Mouse (Mus musculus) lung, embryonic 15.5 days (tissue): ENCODE data around the gene Kif27. TPM values are rescaled to one million over a fixed set of nuclear protein-coding genes. Genes with fewer than 3 reads are reported as not detected.

Source experiments
- ATAC-seq: fragments of 200-750 bp; cut with Nextera tagmentation; 2 replicates; pipeline ENCODE4 v1.8.0; 2017; ENCODE audit warnings: moderate number of reproducible peaks, borderline replicate concordance; ENCODE audit not compliant: low FRiP score, low TSS enrichment; ENCODE audit errors: extremely low read depth
- H3K27ac ChIP-seq: fragments of 300-500 bp; sonication (generic); 2 replicates; pipeline ENCODE4 v1.5.1; 2015; ENCODE audit warnings: moderate library complexity, mild to moderate bottlenecking, inconsistent platforms
- H3K27me3 ChIP-seq: fragments of 300-500 bp; sonication (generic); 2 replicates; pipeline ENCODE4 v1.6.1; 2015; ENCODE audit warnings: inconsistent platforms
- H3K36me3 ChIP-seq: fragments of 300-500 bp; sonication (generic); 2 replicates; pipeline ENCODE4 v1.6.1; 2015; ENCODE audit warnings: inconsistent platforms
- H3K4me1 ChIP-seq: fragments of 300-500 bp; sonication (generic); 2 replicates; pipeline ENCODE4 v1.6.1; 2015; ENCODE audit warnings: inconsistent platforms
- H3K4me2 ChIP-seq: fragments of 300-500 bp; sonication (generic); 2 replicates; pipeline ENCODE4 v1.6.1; 2015; ENCODE audit warnings: inconsistent platforms, mild to moderate bottlenecking, moderate library complexity
- H3K4me3 ChIP-seq: fragments of 300-500 bp; sonication (generic); 2 replicates; pipeline ENCODE4 v1.5.1; 2015; ENCODE audit warnings: mild to moderate bottlenecking, inconsistent platforms
- H3K9ac ChIP-seq: fragments of 300-500 bp; sonication (generic); 2 replicates; pipeline ENCODE4 v1.6.1; 2015; ENCODE audit warnings: inconsistent platforms
- H3K9me3 ChIP-seq: fragments of 300-500 bp; sonication (generic); 2 replicates; pipeline ENCODE4 v1.6.1; 2016; ENCODE audit warnings: inconsistent platforms
- WGBS: fragments of 180-500 bp; shearing (Covaris S2); methylation state at CpG from one replicate; pipeline ENCODE4 v1.1.7; 2015; 5-methylcytosine and 5-hydroxymethylcytosine counted together
- polyA plus RNA-seq: library from polyadenylated mRNA; unstranded; fragments of >200 nt; fragmentation: Nextera tagmentation; extraction: Ambion mirVana; gene quantifications from 2 replicates; pipeline ENCODE4 v1.2.1, GENCODE M21; 2015

The Kif27 gene
- polyA plus RNA-seq, 1 experiment from 2014 or later, result 0.75 TPM

DNA sequence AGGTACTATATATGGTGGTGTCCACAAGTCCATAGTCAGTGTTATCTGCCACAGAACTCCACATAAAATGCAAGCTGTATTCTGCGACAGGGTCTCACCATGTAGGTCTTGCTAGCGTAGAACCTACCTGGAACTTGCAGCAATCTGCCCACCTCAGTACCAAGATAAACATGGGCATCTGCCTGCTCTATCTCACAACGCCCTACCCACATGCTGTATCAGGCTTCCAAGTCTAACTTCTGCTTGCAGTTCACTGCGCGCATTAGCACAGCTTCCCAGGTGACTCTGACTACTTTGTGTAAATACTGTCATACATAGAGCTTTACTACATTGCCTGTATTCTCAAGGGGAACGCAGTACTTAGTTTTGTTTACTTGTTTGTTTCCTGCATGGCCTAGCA, 57.0 kb downstream of the Kif27 start:
- Histone ChIP-seq H3K4me1 (no peaks in the 10 kb centered on the region), H3K4me3 (no peak overlapping the region), H3K9ac (no peak overlapping the region), H3K27ac (no peak overlapping the region), H3K36me3 (no peaks in the 10 kb centered on the region), H3K27me3 (no peaks in the 10 kb centered on the region), H3K4me2 (no peak overlapping the region), H3K9me3 (no peaks in the 10 kb centered on the region)
- 87% methylated on average over 6 of the region's 6 CpGs for WGBS
- no peak for ATAC-seq

GRCm38 (mm10) chr13:58298756-58299155, 60.2 kb downstream of the Kif27 start:
- H3K4me1 ChIP-seq, result no peaks in the 10 kb centered on the region
- no peak overlapping the region for H3K4me3 ChIP-seq
- no peak for ATAC-seq
- H3K27ac ChIP-seq, result no peak overlapping the region
- no peaks in the 10 kb centered on the region for H3K36me3 ChIP-seq
- no peak overlapping the region for H3K9ac ChIP-seq
- H3K4me2 ChIP-seq, result no peak overlapping the region
- WGBS, result 88% methylated on average over 3 of the region's 3 CpGs
- no peaks in the 10 kb centered on the region for H3K9me3 ChIP-seq
- H3K27me3 ChIP-seq, result no peaks in the 10 kb centered on the region

DNA sequence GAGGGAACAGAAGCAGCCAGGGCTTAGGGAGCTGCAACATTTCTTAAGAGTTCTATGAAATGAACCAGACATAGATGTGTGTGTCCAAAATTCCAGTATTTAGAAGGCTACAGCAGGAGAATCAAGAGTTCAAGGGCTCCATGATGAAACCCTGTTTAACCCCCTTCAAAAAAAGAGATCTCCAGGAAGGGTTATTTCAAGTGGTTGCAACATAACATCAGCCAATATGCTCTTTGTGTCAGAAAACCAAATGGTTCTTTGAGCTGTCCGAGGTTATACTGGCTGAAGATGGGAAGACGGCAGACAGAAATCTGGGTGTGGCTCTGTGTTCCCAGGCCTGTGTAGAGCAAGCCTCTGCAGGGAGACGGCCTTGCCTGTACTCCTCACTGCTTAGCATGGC, 63.3 kb downstream of the Kif27 start:
- Histone ChIP-seq H3K4me2 (no peak overlapping the region), H3K27ac (no peak overlapping the region), H3K4me1 (0 out of 2 replicates have a peak, but pooled peaks cover 3% of the 10 kb centered on the region), H3K9ac (no peak overlapping the region), H3K9me3 (no peaks in the 10 kb centered on the region), H3K27me3 (no peaks in the 10 kb centered on the region), H3K4me3 (no peak overlapping the region), H3K36me3 (no peaks in the 10 kb centered on the region)
- 62% methylated on average over 3 of the region's 3 CpGs for WGBS
- no peak for ATAC-seq

- ATAC-seq, result no peak
These were observed 66.1 kb downstream of the Kif27 start for GRCm38 (mm10) chr13:58292811-58293210.

DNA sequence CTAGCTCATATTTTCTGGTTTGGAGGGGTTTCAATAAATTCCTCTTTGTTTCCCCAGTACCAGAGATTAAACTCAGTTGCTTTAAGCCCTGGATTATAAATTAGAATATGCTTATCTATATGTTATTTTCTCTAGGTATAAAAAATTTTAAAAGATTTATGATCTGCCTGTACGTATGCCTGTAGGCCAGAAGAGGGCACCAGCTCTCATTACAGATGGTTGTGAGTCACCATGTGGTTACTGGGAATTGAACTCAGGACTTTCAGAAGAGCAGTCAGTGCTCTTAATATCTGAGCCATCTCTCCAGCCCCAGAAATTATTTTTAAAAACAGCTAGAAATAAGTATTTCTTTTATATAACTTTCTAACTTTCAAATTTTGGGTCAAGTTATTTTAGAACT, 69.6 kb downstream of the Kif27 start:
- 0 out of 2 replicates have a peak, but pooled peaks cover 3% of the 10 kb centered on the region for H3K4me1 ChIP-seq
- no peak overlapping the region for H3K4me2 ChIP-seq
- no peaks in the 10 kb centered on the region for H3K36me3 ChIP-seq
- H3K27ac ChIP-seq, result no peak overlapping the region
- ATAC-seq, result no peak
- WGBS, result 69% methylated on average over 1 of the region's 1 CpGs
- H3K9ac ChIP-seq, result no peak overlapping the region
- no peak overlapping the region for H3K4me3 ChIP-seq
- no peaks in the 10 kb centered on the region for H3K9me3 ChIP-seq
- no peaks in the 10 kb centered on the region for H3K27me3 ChIP-seq

More at GRCm38 (mm10) chr13:58292811-58293210, 66.1 kb downstream of the Kif27 start:
- Histone ChIP-seq H3K4me1 (0 out of 2 replicates have a peak, but pooled peaks cover 3% of the 10 kb centered on the region), H3K4me3 (no peak overlapping the region), H3K36me3 (no peaks in the 10 kb centered on the region), H3K9me3 (no peaks in the 10 kb centered on the region), H3K27me3 (no peaks in the 10 kb centered on the region), H3K9ac (no peak overlapping the region), H3K27ac (no peak overlapping the region), H3K4me2 (no peak overlapping the region)
- whole genome bisulfite sequencing, result 16% methylated on average over 5 of the region's 5 CpGs

- no peaks in the 10 kb centered on the region for H3K9me3 ChIP-seq
- no peaks in the 10 kb centered on the region for H3K36me3 ChIP-seq
- 0 out of 2 replicates have a peak, but pooled peaks cover 2% of the 10 kb centered on the region for H3K4me1 ChIP-seq
- no peak overlapping the region for H3K9ac ChIP-seq
- ATAC-seq, result peak; percentile 49; the same call in 1 of the 2 replicates
- H3K4me3 ChIP-seq, result no peak overlapping the region
- H3K27me3 ChIP-seq, result no peaks in the 10 kb centered on the region
- H3K4me2 ChIP-seq, result no peak overlapping the region
- no peak overlapping the region for H3K27ac ChIP-seq
- WGBS, result 14% methylated on average over 13 of the region's 13 CpGs
These were observed 71.1 kb downstream of the Kif27 start for GRCm38 (mm10) chr13:58287822-58288221.

GRCm38 (mm10) chr13:58283466-58283865, 75.5 kb downstream of the Kif27 start:
- no peaks in the 10 kb centered on the region for H3K4me1 ChIP-seq
- no peaks in the 10 kb centered on the region for H3K27me3 ChIP-seq
- H3K27ac ChIP-seq, result no peak overlapping the region
- no peak for ATAC-seq
- no peaks in the 10 kb centered on the region for H3K36me3 ChIP-seq
- H3K4me2 ChIP-seq, result no peak overlapping the region
- H3K4me3 ChIP-seq, result no peak overlapping the region
- WGBS, result 66% methylated on average over 4 of the region's 4 CpGs
- no peaks in the 10 kb centered on the region for H3K9me3 ChIP-seq
- no peak overlapping the region for H3K9ac ChIP-seq

DNA sequence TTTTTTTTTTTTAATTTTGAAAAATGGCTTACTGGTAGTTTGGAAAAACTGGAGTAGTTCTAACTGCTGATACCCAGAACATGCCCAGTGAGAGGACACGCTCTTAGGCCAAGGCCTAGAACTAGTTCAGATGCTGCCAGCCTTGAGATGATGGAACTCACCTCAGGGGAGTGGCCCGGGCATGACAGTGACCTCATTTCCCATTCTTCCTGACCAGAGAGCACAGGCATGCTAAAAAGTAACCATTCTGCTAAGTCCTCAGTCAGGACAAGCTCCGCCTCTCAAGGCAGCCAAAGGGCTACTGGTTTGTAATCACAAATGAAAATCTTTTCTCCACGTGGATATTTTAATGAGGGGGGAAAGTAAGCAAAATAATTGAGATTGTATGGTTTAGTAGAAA, 77.0 kb downstream of the Kif27 start:
- no peaks in the 10 kb centered on the region for H3K27me3 ChIP-seq
- no peaks in the 10 kb centered on the region for H3K36me3 ChIP-seq
- no peak overlapping the region for H3K4me3 ChIP-seq
- no peaks in the 10 kb centered on the region for H3K4me1 ChIP-seq
- ATAC-seq, result no peak
- H3K9ac ChIP-seq, result no peak overlapping the region
- H3K27ac ChIP-seq, result no peak overlapping the region
- H3K9me3 ChIP-seq, result no peaks in the 10 kb centered on the region
- no peak overlapping the region for H3K4me2 ChIP-seq
- WGBS, result 56% methylated on average over 4 of the region's 4 CpGs

DNA sequence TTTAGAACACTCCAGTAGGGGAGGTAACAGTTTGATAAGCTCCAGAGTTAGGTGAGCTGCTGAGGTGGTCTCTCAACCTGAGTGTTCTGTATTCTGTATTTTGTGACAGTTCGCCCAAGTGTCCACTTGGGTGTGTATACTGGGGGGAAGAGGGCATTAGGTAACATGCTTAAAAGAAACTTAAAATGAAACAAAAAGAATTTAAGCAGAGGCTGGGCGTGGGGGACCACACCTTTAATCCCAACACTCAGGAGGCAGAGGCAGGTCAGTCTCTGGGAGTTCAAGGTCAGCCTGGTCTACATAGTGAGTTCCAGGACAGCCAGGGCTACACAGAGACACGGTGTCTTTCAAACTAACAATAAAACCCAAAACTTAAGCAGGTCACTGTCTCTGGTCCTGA, 78.4 kb downstream of the Kif27 start:
- Histone ChIP-seq H3K9ac (no peak overlapping the region), H3K4me2 (no peak overlapping the region), H3K27ac (no peak overlapping the region), H3K36me3 (no peaks in the 10 kb centered on the region), H3K9me3 (no peaks in the 10 kb centered on the region), H3K4me1 (no peaks in the 10 kb centered on the region), H3K27me3 (no peaks in the 10 kb centered on the region), H3K4me3 (no peak overlapping the region)
- 78% methylated on average over 3 of the region's 3 CpGs for WGBS
- ATAC-seq, result no peak

GRCm38 (mm10) chr13:58276256-58276655, 82.7 kb downstream of the Kif27 start:
- H3K4me3 ChIP-seq, result no peak overlapping the region
- WGBS, result 71% methylated on average over 10 of the region's 10 CpGs
- H3K9ac ChIP-seq, result no peak overlapping the region
- H3K4me2 ChIP-seq, result no peak overlapping the region
- H3K27me3 ChIP-seq, result 0 out of 2 replicates have a peak, but pooled peaks cover 6% of the 10 kb centered on the region
- peaks cover 13% of the 10 kb centered on the region; the same call in 1 of the 2 replicates for H3K4me1 ChIP-seq
- H3K9me3 ChIP-seq, result no peaks in the 10 kb centered on the region
- ATAC-seq, result no peak
- H3K27ac ChIP-seq, result no peak overlapping the region
- H3K36me3 ChIP-seq, result no peaks in the 10 kb centered on the region

GRCm38 (mm10) chr13:58275599-58275998, 83.3 kb downstream of the Kif27 start, which contains the start of gene Gkap1:
TSS of gene Gkap1 (minus strand) at chr13:58275699.
- Histone ChIP-seq H3K9ac (peak within 1 kb of the TSS; percentile 73), H3K27me3 (0 out of 2 replicates have a peak, but pooled peaks cover 6% of the 10 kb centered on the region), H3K4me3 (peak within 1 kb of the TSS; percentile 91), H3K4me2 (peak within 1 kb of the TSS; percentile 87), H3K36me3 (no peaks in the 10 kb centered on the region), H3K9me3 (no peaks in the 10 kb centered on the region), H3K27ac (peak within 1 kb of the TSS; percentile 78), H3K4me1 (peaks cover 13% of the 10 kb centered on the region; the same call in 1 of the 2 replicates)
- 72% methylated on average over 8 of the region's 8 CpGs for WGBS
- ATAC-seq, result no peak

GRCm38 (mm10) chr13:58275076-58275475, 83.8 kb downstream of the Kif27 start:
- Histone ChIP-seq H3K9ac (peak overlapping the region; percentile 73; the same call in 1 of the 2 replicates), H3K9me3 (no peaks in the 10 kb centered on the region), H3K27me3 (0 out of 2 replicates have a peak, but pooled peaks cover 6% of the 10 kb centered on the region), H3K4me1 (peaks cover 13% of the 10 kb centered on the region; the same call in 1 of the 2 replicates), H3K36me3 (no peaks in the 10 kb centered on the region), H3K4me2 (peak overlapping the region; percentile 87), H3K27ac (no peak overlapping the region), H3K4me3 (peak overlapping the region; percentile 91)
- 21% methylated on average over 9 of the region's 9 CpGs for WGBS
- ATAC-seq, result no peak
